Mouse (Mus musculus): ENCODE measurements around the gene Ntm. TPM values are rescaled to one million over a fixed set of nuclear protein-coding genes. Genes with fewer than 3 reads are reported as not detected.

The Ntm gene
- total and polyA plus RNA-seq, 3 experiments = not detected

DNA sequence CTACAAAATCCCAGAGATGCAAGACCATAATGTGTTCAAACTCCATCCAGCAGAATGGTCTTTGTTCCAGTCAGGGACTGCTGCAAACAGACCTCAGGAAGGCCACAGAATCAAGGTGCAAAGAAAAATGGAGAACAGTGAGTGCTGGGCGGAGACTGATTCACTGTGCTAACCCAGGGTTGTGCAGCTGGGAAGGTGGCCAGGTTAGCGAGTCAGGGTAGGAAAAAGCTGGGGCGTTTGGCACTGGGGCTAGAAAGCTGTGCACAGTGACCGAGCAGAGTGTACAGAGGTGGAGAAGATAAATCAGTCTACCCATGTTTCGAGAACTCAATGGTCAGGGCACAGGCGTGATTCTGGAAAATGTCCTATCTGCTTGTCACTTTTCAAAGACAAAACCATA is 291.1 kb downstream of the Ntm start:
- no peaks in the 10 kb centered on the region for H3K36me3 ChIP-seq (ENCODE audit: control insufficient read depth in 1 of 2, insufficient read depth in 2 of 2, low read length in 2 of 2)
- H3K27me3 ChIP-seq (ENCODE audit: control insufficient read depth in 1 of 2, insufficient read depth in 2 of 2, low read length in 2 of 2) = no peaks in the 10 kb centered on the region
- H3K4me1 ChIP-seq (ENCODE audit: control insufficient read depth in 1 of 2, insufficient read depth in 2 of 2, low read length in 2 of 2) = no peaks in the 10 kb centered on the region
- no peak overlapping the region for H3K4me3 ChIP-seq (ENCODE audit: control insufficient read depth in 1 of 2, insufficient read depth in 1 of 2, low read depth in 2 of 2, low read length in 2 of 2)
- H3K27ac ChIP-seq (ENCODE audit: control insufficient read depth, low read depth, low read length) = no peak overlapping the region
- no peak for DNase-seq (ENCODE audit: low read depth, low spot score)
- no peak overlapping the region for H3K9ac ChIP-seq (ENCODE audit: control insufficient read depth, low read depth, low read length, poor library complexity, severe bottlenecking)
- H3K9me3 ChIP-seq (replicated peaks; ENCODE audit: insufficient read depth, low read length) = no peaks in the 10 kb centered on the region
- no peaks in the 10 kb centered on the region for H3K79me2 ChIP-seq (ENCODE audit: control insufficient read depth, insufficient read depth, low read length, poor library complexity)
- no peak for TF ChIP-seq RAD21 (IDR thresholded peaks at IDR 0.05; ENCODE audit: low read depth, low read length)

DNA sequence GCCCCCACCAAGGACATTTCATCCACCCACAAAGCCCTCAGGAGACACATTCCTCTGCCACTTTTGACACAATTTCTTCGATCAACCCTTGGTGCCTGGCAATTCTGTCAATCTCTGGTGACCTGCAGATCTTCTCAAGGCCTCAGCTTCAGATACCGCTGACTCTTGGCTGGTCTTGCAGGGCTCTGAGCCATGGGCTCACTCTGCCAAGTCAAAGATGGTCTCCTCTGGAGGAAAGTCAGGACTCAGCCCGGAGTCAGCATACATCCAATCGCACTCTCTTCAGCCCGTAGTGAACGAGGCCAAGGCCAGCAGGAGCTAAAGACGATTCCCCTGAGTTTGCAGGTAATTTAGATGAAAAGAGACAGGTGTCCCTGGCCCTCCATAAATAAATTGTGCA is 299.7 kb downstream of the Ntm start:
- Histone ChIP-seq H3K9me3 (replicated peaks; ENCODE audit: insufficient read depth, low read length) (no peaks in the 10 kb centered on the region), H3K9ac (ENCODE audit: control insufficient read depth, low read depth, low read length, poor library complexity, severe bottlenecking) (no peak overlapping the region), H3K4me1 (ENCODE audit: control insufficient read depth in 1 of 2, insufficient read depth in 2 of 2, low read length in 2 of 2) (no peaks in the 10 kb centered on the region)

DNA sequence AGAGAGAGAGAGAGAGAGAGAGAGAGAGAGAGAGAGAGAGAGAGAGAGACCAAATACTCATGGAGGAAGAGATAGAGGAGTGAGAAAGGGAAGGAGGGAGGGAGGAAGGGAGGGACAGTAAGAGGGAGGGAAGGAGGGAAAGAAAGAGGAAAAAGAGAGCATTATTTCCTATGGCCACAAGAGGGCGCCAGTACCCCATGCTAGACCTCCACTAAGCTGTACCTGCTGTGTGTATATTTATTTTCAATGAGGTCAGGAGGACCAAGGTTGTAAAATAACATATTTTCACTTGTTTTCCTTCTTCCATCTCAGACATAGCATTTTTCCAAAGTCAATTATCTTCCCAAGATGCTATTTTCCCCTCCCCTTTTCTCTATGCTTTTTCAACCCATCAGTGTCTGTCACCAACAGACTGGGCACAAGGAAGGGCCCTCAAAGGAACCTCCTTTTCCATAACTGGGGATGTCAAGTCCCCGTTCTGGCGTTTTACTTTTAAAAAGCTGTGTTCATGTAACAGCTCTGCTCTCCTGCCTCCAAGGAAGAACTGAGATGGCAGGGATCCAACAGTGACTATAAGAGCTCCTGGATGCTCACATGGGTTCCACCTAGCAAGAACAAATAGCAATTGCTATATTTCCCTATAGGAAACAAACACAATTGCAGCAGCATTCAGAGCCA is 301.3 kb downstream of the Ntm start:
- no peak overlapping the region for H3K4me3 ChIP-seq (ENCODE audit: control insufficient read depth in 1 of 2, insufficient read depth in 1 of 2, low read depth in 2 of 2, low read length in 2 of 2)
- DNase-seq (ENCODE audit: low read depth, low spot score) = peak; percentile 35
- H3K79me2 ChIP-seq (ENCODE audit: control insufficient read depth, insufficient read depth, low read length, poor library complexity) = no peaks in the 10 kb centered on the region
- H3K36me3 ChIP-seq (ENCODE audit: control insufficient read depth in 1 of 2, insufficient read depth in 2 of 2, low read length in 2 of 2) = no peaks in the 10 kb centered on the region
- no peaks in the 10 kb centered on the region for H3K4me1 ChIP-seq (ENCODE audit: control insufficient read depth in 1 of 2, insufficient read depth in 2 of 2, low read length in 2 of 2)
- H3K9ac ChIP-seq (ENCODE audit: control insufficient read depth, low read depth, low read length, poor library complexity, severe bottlenecking) = no peak overlapping the region
- no peak overlapping the region for H3K27ac ChIP-seq (ENCODE audit: control insufficient read depth, low read depth, low read length)
- no peak for TF ChIP-seq GATA1 (IDR thresholded peaks at IDR 0.05; ENCODE audit: low read depth, low read length)
- peak; percentile 58 to 69 (median 62) for TF ChIP-seq CTCF (IDR thresholded peaks at IDR 0.05 in 2 of 3, conservative IDR thresholded peaks at IDR 0.05 in 1 of 3; ENCODE audit: control insufficient read depth in 1 of 3, insufficient read depth in 1 of 3, low read depth in 2 of 3, low read length in 3 of 3, poor library complexity in 1 of 3, severe bottlenecking in 1 of 3)
- no peak for TF ChIP-seq ZMIZ1 (IDR thresholded peaks at IDR 0.05; ENCODE audit: low read depth, low read length)
- TF ChIP-seq ZC3H11A (IDR thresholded peaks at IDR 0.05; ENCODE audit: low read depth, low read length) = 0 out of 2 replicates have a peak, but pooled peaks have one; percentile 24
- TF ChIP-seq USF2 (IDR thresholded peaks at IDR 0.05; ENCODE audit: borderline replicate concordance in 1 of 2, insufficient read depth in 1 of 2, low read depth in 1 of 2, low read length in 2 of 2) = no peak
- no peak for TF ChIP-seq TAL1 (IDR thresholded peaks at IDR 0.05; ENCODE audit: low read length)
- TF ChIP-seq RAD21 (IDR thresholded peaks at IDR 0.05; ENCODE audit: low read depth, low read length) = peak; percentile 68
- TF ChIP-seq MYB (IDR thresholded peaks at IDR 0.05; ENCODE audit: low read depth, low read length) = no peak
- TF ChIP-seq NRF1 (IDR thresholded peaks at IDR 0.05; ENCODE audit: insufficient read depth, low read depth, low read length, poor library complexity, severe bottlenecking) = no peak
- TF ChIP-seq USF1 (IDR thresholded peaks at IDR 0.05; ENCODE audit: low read depth, low read length) = no peak
- TF ChIP-seq GABPA (IDR thresholded peaks at IDR 0.05; ENCODE audit: low read depth, low read length) = no peak
- TF ChIP-seq KAT2A (conservative IDR thresholded peaks at IDR 0.05; ENCODE audit: low read depth, low read length) = no peak
- peak; percentile 45; the same call in 1 of the 2 replicates for TF ChIP-seq SMC3 (IDR thresholded peaks at IDR 0.05; ENCODE audit: low read depth, low read length)
- TF ChIP-seq ETS1 (IDR thresholded peaks at IDR 0.05; ENCODE audit: low read depth, low read length) = no peak
- H3K9me3 ChIP-seq (replicated peaks; ENCODE audit: insufficient read depth, low read length) = no peaks in the 10 kb centered on the region
- no peaks in the 10 kb centered on the region for H3K27me3 ChIP-seq (ENCODE audit: control insufficient read depth in 1 of 2, insufficient read depth in 2 of 2, low read length in 2 of 2)

More for the DNA sequence above, 299.7 kb downstream of the Ntm start:
- no peak for DNase-seq (ENCODE audit: low read depth, low spot score)
- Histone ChIP-seq H3K27me3 (ENCODE audit: control insufficient read depth in 1 of 2, insufficient read depth in 2 of 2, low read length in 2 of 2) (no peaks in the 10 kb centered on the region), H3K27ac (ENCODE audit: control insufficient read depth, low read depth, low read length) (no peak overlapping the region), H3K79me2 (ENCODE audit: control insufficient read depth, insufficient read depth, low read length, poor library complexity) (no peaks in the 10 kb centered on the region), H3K4me3 (ENCODE audit: control insufficient read depth in 1 of 2, insufficient read depth in 1 of 2, low read depth in 2 of 2, low read length in 2 of 2) (no peak overlapping the region), H3K36me3 (ENCODE audit: control insufficient read depth in 1 of 2, insufficient read depth in 2 of 2, low read length in 2 of 2) (no peaks in the 10 kb centered on the region)
- TF ChIP-seq ELF1 (IDR thresholded peaks at IDR 0.05; ENCODE audit: low read depth, low read length) (no peak), MAZ (IDR thresholded peaks at IDR 0.05; ENCODE audit: low read depth, low read length) (no peak), HCFC1 (IDR thresholded peaks at IDR 0.05; ENCODE audit: low read depth, low read length) (no peak), POLR2AphosphoS2 (IDR thresholded peaks at IDR 0.05; ENCODE audit: low read length) (no peak), GATA1 (IDR thresholded peaks at IDR 0.05; ENCODE audit: low read depth, low read length) (no peak), GABPA (IDR thresholded peaks at IDR 0.05; ENCODE audit: low read depth, low read length) (no peak), MYC (IDR thresholded peaks at IDR 0.05; ENCODE audit: low read depth, low read length) (no peak), NRF1 (IDR thresholded peaks at IDR 0.05; ENCODE audit: insufficient read depth, low read depth, low read length, poor library complexity, severe bottlenecking) (no peak), SIN3A (IDR thresholded peaks at IDR 0.05; ENCODE audit: low read length) (no peak), USF1 (IDR thresholded peaks at IDR 0.05; ENCODE audit: low read depth, low read length) (no peak), TCF12 (IDR thresholded peaks at IDR 0.05; ENCODE audit: low read depth, low read length) (no peak), MAX (IDR thresholded peaks at IDR 0.05; ENCODE audit: low read length) (no peak), MEF2A (IDR thresholded peaks at IDR 0.05; ENCODE audit: extremely low read depth, insufficient replicate concordance, low read depth, low read length, poor library complexity, severe bottlenecking) (no peak)

Measured in MEL (cell line).